Mouse (Mus musculus) testis, postnatal 10 days (tissue): ENCODE measurements at regions not wholly inside any gene's neighbourhood (a gene's known extent, or its start where the extent isn't known, plus 50 kb on each side); places are given as distances from the start of the nearest gene placed in this dataset.

Experiments used
- DNase-seq: peaks from one replicate; pipeline ENCODE4 v3.0.0; 2021; ENCODE audit warnings: low spot score

- no peak for DNase-seq
These were observed 75.5 kb downstream of the Enkur start for GRCm38 (mm10) chr2:21129621-21130020.

GRCm38 (mm10) chr2:21126531-21126930 is 78.6 kb downstream of the Enkur start:
- DNase-seq: no peak

GRCm38 (mm10) chr2:21122421-21122820 is 82.7 kb downstream of the Enkur start:
- no peak for DNase-seq

GRCm38 (mm10) chr2:21121663-21122062 is 83.5 kb downstream of the Enkur start:
- no peak for DNase-seq

GRCm38 (mm10) chr2:21116817-21117216 is 88.3 kb downstream of the Enkur start:
- DNase-seq: no peak

- DNase-seq: no peak
These were observed 93.6 kb downstream of the Enkur start for GRCm38 (mm10) chr2:21111527-21111926.

- DNase-seq: no peak
These were observed 104.8 kb downstream of the Enkur start for GRCm38 (mm10) chr2:21100248-21100808.

GRCm38 (mm10) chr2:21091058-21091971 is 113.8 kb downstream of the Enkur start:
- DNase-seq: no peak

GRCm38 (mm10) chr2:21085517-21085916 is 116.8 kb upstream of the Arhgap21 start:
- DNase-seq: no peak

- no peak for DNase-seq
These were observed 98.7 kb upstream of the Arhgap21 start for GRCm38 (mm10) chr2:21067292-21067850.

- no peak for DNase-seq
These were observed 91.6 kb upstream of the Arhgap21 start for GRCm38 (mm10) chr2:21060347-21060650.

- DNase-seq: no peak
These were observed 91.1 kb upstream of the Arhgap21 start for GRCm38 (mm10) chr2:21059618-21060346.

GRCm38 (mm10) chr2:21058940-21059339 is 90.3 kb upstream of the Arhgap21 start:
- DNase-seq: no peak

- DNase-seq: no peak
These were observed 87.9 kb upstream of the Arhgap21 start for GRCm38 (mm10) chr2:21056450-21057210.

- no peak for DNase-seq
These were observed 86.7 kb upstream of the Arhgap21 start for GRCm38 (mm10) chr2:21055416-21055815.

- no peak for DNase-seq
These were observed 85.8 kb upstream of the Arhgap21 start for GRCm38 (mm10) chr2:21054325-21055082.

- DNase-seq: no peak
These were observed 84.9 kb upstream of the Arhgap21 start for GRCm38 (mm10) chr2:21053596-21053995.

- DNase-seq: no peak
These were observed 80.3 kb upstream of the Arhgap21 start for GRCm38 (mm10) chr2:21048996-21049395.

GRCm38 (mm10) chr2:21048226-21048625 is 79.5 kb upstream of the Arhgap21 start:
- DNase-seq: no peak

GRCm38 (mm10) chr2:21046503-21047116 is 77.9 kb upstream of the Arhgap21 start:
- DNase-seq: no peak

- DNase-seq: no peak
These were observed 76.1 kb upstream of the Arhgap21 start for GRCm38 (mm10) chr2:21044781-21045180.
